15 mouse cellular contexts compared by ENCODE assay signal in the genomic region with DNA sequence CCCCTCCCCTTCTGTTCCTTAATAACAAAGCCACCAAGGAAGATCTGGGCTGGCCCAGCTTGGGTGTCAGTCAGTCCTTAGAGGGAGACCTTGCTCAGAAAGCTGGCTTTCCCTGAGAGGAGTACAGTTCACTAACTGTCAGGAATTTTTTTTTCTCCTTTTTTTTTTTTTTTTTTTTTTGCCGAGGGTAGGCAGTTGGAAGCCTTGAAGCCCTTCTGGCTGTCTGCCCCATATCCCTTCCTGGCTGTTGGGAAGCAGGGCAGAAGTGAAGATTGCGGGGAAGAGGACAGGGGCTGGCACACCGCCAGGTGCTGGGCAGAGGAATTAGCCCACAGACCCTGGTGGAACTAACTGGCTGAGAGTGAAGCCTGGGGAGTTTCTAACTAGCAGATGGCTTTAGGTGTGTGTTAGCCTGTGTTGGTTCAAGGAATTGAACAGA. TPM values are rescaled to one million over a fixed set of nuclear protein-coding genes. Genes with fewer than 3 reads are reported as not detected.
DNase-seq lines count a peak whose midpoint lies in the region; ATAC-seq and TF ChIP-seq lines count a peak whose summit lies in the region.
"Had no signal": no experiment of that assay in that cellular context is flagged by ENCODE, and none has a peak within 500 bp of the region (broad histone marks: within the 10 kb centered on the region; RNA-seq: fewer than 3 reads in every experiment).

No protein-coding gene starts in this region.

- no peak overlapping the region for H3K4me3 ChIP-seq in forebrain, embryonic 14.5 days (ENCODE audit: low read depth, low read length)
- H3K4me3 ChIP-seq: embryonic facial prominence, embryonic 12.5 days; heart, embryonic 15.5 days; neural tube, embryonic 12.5 days had no signal

- H3K27me3 ChIP-seq in Patski = no peaks in the 10 kb centered on the region
- no peaks in the 10 kb centered on the region for H3K27me3 ChIP-seq in forebrain, embryonic 14.5 days (replicated peaks; ENCODE audit: control insufficient read depth, insufficient read depth, low read length)
- H3K27me3 ChIP-seq: embryonic facial prominence, embryonic 12.5 days; heart, embryonic 15.5 days; neural tube, embryonic 12.5 days had no signal

- H3K36me3 ChIP-seq in forebrain, embryonic 14.5 days (ENCODE audit: control insufficient read depth, insufficient read depth, low read length) = peaks cover 37% of the 10 kb centered on the region
- H3K36me3 ChIP-seq: heart, embryonic 15.5 days had no signal

- POLR2A ChIA-PET in Patski (lab: Charles Lee) = interaction anchor here (0.5 to 1.5 kb wide), 8 partner anchors 9 to 969 kb away, joined by 3 to 5 read pairs (median 4); no protein-coding TSS in a partner anchor

- peak; percentile 40 for ATAC-seq in Patski
- ATAC-seq in forebrain, embryonic 14.5 days = peak; percentile 56; the same call in 1 of the 2 replicates
- ATAC-seq: lung, postnatal 0 days had no signal

- DNase-seq in left cerebral cortex, postnatal 4 days = peak; percentile 91
- no peak for DNase-seq in left cerebral cortex, postnatal 14 days (ENCODE audit: low spot score in 2 of 2)
- no peak for DNase-seq in Patski (ENCODE audit: low read depth, low spot score)
- peak; percentile 61 for DNase-seq in forebrain, embryonic 14.5 days (ENCODE audit: low spot score)
- peak; percentile 62 for DNase-seq in kidney, postnatal 14 days
- no peak for DNase-seq in spleen, adult 18-20 months
- DNase-seq in ovary, adult 18-20 months (ENCODE audit: low spot score) = no peak
- DNase-seq in layer of hippocampus, adult 8-10 months (ENCODE audit: low spot score in 2 of 2) = no peak
- DNase-seq: cerebellum, adult 11 months; thymus, postnatal 25 days had no signal

- in situ Hi-C loops in Patski (cut with MboI; ENCODE audit: low pct_unique_long_range_greater_than_20kb) = loop anchor here (10.0 to 25.0 kb wide), 6 partner anchors 118 to 1745 kb away; partner anchors contain the start of genes Rpl37a and Xrcc5

- intact Hi-C loops in left cerebral cortex, postnatal 4 days (cut with DNase I) = no loop called here
- intact Hi-C loops in left cerebral cortex, postnatal 14 days (cut with DNase I) = no loop called here

- CTCF ChIA-PET in Patski (lab: Charles Lee) = interaction anchor here (3.8 kb wide), 1 partner anchor 113 kb away, joined by 13 read pairs; no protein-coding TSS in a partner anchor

- H3K9me3 ChIP-seq in forebrain, embryonic 14.5 days (replicated peaks; ENCODE audit: control insufficient read depth, low read length) = no peaks in the 10 kb centered on the region
- H3K9me3 ChIP-seq: embryonic facial prominence, embryonic 12.5 days; heart, embryonic 15.5 days; neural tube, embryonic 12.5 days had no signal

- TF ChIP-seq CTCF in Patski (IDR thresholded peaks at IDR 0.05) = no peak

- peak overlapping the region; percentile 57; the same call in 1 of the 2 replicates for H3K27ac ChIP-seq in forebrain, embryonic 14.5 days (ENCODE audit: low read depth, low read length)
- H3K27ac ChIP-seq: embryonic facial prominence, embryonic 12.5 days; heart, embryonic 15.5 days; kidney, postnatal 0 days; neural tube, embryonic 12.5 days had no signal

- WGBS in forebrain, embryonic 14.5 days = 34% methylated on average over 3 of the region's 3 CpGs

- H3K9ac ChIP-seq in forebrain, embryonic 14.5 days (ENCODE audit: low read length) = no peak overlapping the region
- H3K9ac ChIP-seq: embryonic facial prominence, embryonic 12.5 days; heart, embryonic 15.5 days; neural tube, embryonic 12.5 days had no signal

- peaks cover 9% of the 10 kb centered on the region for H3K4me1 ChIP-seq in forebrain, embryonic 14.5 days (ENCODE audit: control insufficient read depth, insufficient read depth, low read length)

- no peak overlapping the region for H3K4me2 ChIP-seq in forebrain, embryonic 14.5 days (ENCODE audit: low read length)
- H3K4me2 ChIP-seq: embryonic facial prominence, embryonic 12.5 days; heart, embryonic 15.5 days; neural tube, embryonic 12.5 days had no signal

RNA-seq across cellular contexts. Expression of gene Igfbp2, which starts 8.4 kb away (rescaled TPM):
- 100 to 1,000 TPM; 157 to 158 TPM for total RNA-seq in left cerebral cortex, postnatal 4 days (2021)
- total RNA-seq in left cerebral cortex, postnatal 14 days (2021) = 100 to 1,000 TPM; 102 to 116 TPM
- polyA plus RNA-seq in Patski (2021) = 1,427 TPM
- polyA plus RNA-seq in forebrain, embryonic 14.5 days (2014; fragmentation: Nextera tagmentation; extraction: Ambion mirVana) = 384 and 410 TPM in 2 replicates
- 10 to 100 TPM; 36.7 to 56.7 (median 47.3) TPM for total RNA-seq in layer of hippocampus, adult 8-10 months (2022)

RNA-seq across cellular contexts. Expression of gene Igfbp5, which starts 42.0 kb away (rescaled TPM):
- total RNA-seq in left cerebral cortex, postnatal 4 days (2021) = 100 to 1,000 TPM; 114 to 119 TPM
- 10 to 100 TPM; 65.5 to 79.3 TPM for total RNA-seq in left cerebral cortex, postnatal 14 days (2021)
- polyA plus RNA-seq in Patski (2021) = 40.8 TPM
- 17.9 and 19.7 TPM in 2 replicates for polyA plus RNA-seq in forebrain, embryonic 14.5 days (2014; fragmentation: Nextera tagmentation; extraction: Ambion mirVana)
- 100 to 1,000 TPM in 2 of 4 experiments, 10 to 100 TPM in 2; 81.6 to 154 (median 113) TPM for total RNA-seq in layer of hippocampus, adult 8-10 months (2022)

Comparison
In these comparisons a context has a peak if more than half of its experiments do, and no peak if none do; other contexts are left out.
1. DNase-seq: peak in left cerebral cortex, postnatal 4 days (single experiment), forebrain, embryonic 14.5 days (single experiment) and kidney, postnatal 14 days (single experiment); none in left cerebral cortex, postnatal 14 days (0 of 2), Patski (single experiment), spleen, adult 18-20 months (0 of 2), ovary, adult 18-20 months (single experiment) and layer of hippocampus, adult 8-10 months (0 of 2).